Mouse (Mus musculus): ENCODE measurements at regions not wholly inside any gene's neighbourhood (a gene's known extent, or its start where the extent isn't known, plus 50 kb on each side); places are given as distances from the start of the nearest gene placed in this dataset.

DNA sequence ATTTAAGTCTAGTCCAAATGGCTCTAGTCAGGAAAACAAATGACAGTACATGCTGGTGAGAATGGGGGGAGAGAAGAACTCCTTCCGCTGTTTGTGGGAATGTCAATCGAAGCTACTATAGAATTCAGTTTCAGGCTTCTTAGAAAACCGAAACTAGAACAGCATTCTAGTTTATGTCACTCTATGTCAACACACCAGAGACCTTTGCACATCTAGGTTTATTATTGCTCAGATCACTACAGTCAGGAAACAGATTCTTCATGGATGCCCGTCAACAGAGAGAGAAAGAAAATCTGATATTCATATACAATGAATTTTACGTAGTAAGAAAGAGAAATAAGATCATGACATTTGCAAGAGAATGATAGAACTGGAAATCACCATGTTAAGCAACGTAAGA is 276.7 kb upstream of the Pdzrn3 start:
- TF ChIP-seq CTCF (IDR thresholded peaks at IDR 0.05; ENCODE audit: low read depth, low read length) (no peak), POLR2A (IDR thresholded peaks at IDR 0.05; ENCODE audit: extremely low read depth, insufficient read depth, low read length) (no peak)
